Mouse (Mus musculus) liver, postnatal 0 days (tissue): Measurements from ENCODE around the gene Gid8. TPM values are rescaled to one million over a fixed set of nuclear protein-coding genes. Genes with fewer than 3 reads are reported as not detected.

ENCODE experiments used
- ATAC-seq: fragments of 200-750 bp; cut with Nextera tagmentation; 2 replicates; pipeline ENCODE4 v1.8.0; 2017; ENCODE audit warnings: mild to moderate bottlenecking, moderate library complexity
- DNase-seq: peaks from one replicate; pipeline ENCODE4 v3.0.0-alpha.2; 2016
- H3K27ac ChIP-seq: fragments of 300-500 bp; sonication (generic); 2 replicates; pipeline ENCODE4 v1.5.1; 2014; ENCODE audit warnings: antibody characterized with exemption, moderate library complexity, mild to moderate bottlenecking, low read depth
- H3K27me3 ChIP-seq: fragments of 300-500 bp; sonication (generic); 2 replicates; pipeline ENCODE4 v1.6.1; 2014; ENCODE audit warnings: low read length, control low read depth, mixed read lengths; ENCODE audit not compliant: insufficient read depth
- H3K36me3 ChIP-seq: fragments of 300-500 bp; sonication (generic); replicated peaks from 2 replicates; pipeline ENCODE4 v1.6.1; 2014; ENCODE audit warnings: mild to moderate bottlenecking, control low read depth, low read length, moderate library complexity, mixed read lengths; ENCODE audit not compliant: insufficient read depth
- H3K4me1 ChIP-seq: fragments of 300-500 bp; sonication (generic); 2 replicates; pipeline ENCODE4 v1.6.1; 2014; ENCODE audit warnings: antibody characterized with exemption, mild to moderate bottlenecking, control low read depth; ENCODE audit not compliant: insufficient read depth
- H3K4me2 ChIP-seq: fragments of 300-500 bp; sonication (generic); 2 replicates; pipeline ENCODE4 v1.6.1; 2014; ENCODE audit warnings: low read depth, mild to moderate bottlenecking, low read length, moderate library complexity, mixed read lengths
- H3K4me3 ChIP-seq: fragments of 300-500 bp; sonication (generic); 2 replicates; pipeline ENCODE4 v1.5.1; 2014; ENCODE audit warnings: low read depth, low read length
- H3K9ac ChIP-seq: fragments of 300-500 bp; sonication (generic); replicated peaks from 2 replicates; pipeline ENCODE4 v1.6.1; 2014; ENCODE audit warnings: mild to moderate bottlenecking, moderate library complexity
- H3K9me3 ChIP-seq: fragments of 300-500 bp; sonication (generic); 2 replicates; pipeline ENCODE4 v1.6.1; 2016; ENCODE audit warnings: mild to moderate bottlenecking, control low read depth, low read length, mixed read lengths
- CTCF ChIP-seq: sonication (generic); IDR thresholded peaks from 2 replicates; pipeline ENCODE4 v1.5.1; 2016; ENCODE audit warnings: antibody characterized with exemption, low read depth
- EP300 ChIP-seq: IDR thresholded peaks from 2 replicates; pipeline ENCODE4 v1.6.1; 2016; ENCODE audit warnings: antibody characterized with exemption, low read depth, mild to moderate bottlenecking
- WGBS: fragments of 180-500 bp; shearing (Covaris S2); extraction: QIAGEN DNeasy Blood & Tissue Kit; methylation state at CpG from one replicate; pipeline ENCODE4 v1.1.7; 2014; ENCODE audit not compliant: insufficient replicate concordance; 5-methylcytosine and 5-hydroxymethylcytosine counted together
- polyA plus RNA-seq: library from polyadenylated mRNA; unstranded; fragments of >200 nt; fragmentation: Nextera tagmentation; extraction: Ambion mirVana; gene quantifications from 2 replicates; pipeline ENCODE4 v1.2.1, GENCODE M21; 2015

The Gid8 gene
- polyA plus RNA-seq, 1 experiment from 2014 or later, result 71.3 TPM

DNA sequence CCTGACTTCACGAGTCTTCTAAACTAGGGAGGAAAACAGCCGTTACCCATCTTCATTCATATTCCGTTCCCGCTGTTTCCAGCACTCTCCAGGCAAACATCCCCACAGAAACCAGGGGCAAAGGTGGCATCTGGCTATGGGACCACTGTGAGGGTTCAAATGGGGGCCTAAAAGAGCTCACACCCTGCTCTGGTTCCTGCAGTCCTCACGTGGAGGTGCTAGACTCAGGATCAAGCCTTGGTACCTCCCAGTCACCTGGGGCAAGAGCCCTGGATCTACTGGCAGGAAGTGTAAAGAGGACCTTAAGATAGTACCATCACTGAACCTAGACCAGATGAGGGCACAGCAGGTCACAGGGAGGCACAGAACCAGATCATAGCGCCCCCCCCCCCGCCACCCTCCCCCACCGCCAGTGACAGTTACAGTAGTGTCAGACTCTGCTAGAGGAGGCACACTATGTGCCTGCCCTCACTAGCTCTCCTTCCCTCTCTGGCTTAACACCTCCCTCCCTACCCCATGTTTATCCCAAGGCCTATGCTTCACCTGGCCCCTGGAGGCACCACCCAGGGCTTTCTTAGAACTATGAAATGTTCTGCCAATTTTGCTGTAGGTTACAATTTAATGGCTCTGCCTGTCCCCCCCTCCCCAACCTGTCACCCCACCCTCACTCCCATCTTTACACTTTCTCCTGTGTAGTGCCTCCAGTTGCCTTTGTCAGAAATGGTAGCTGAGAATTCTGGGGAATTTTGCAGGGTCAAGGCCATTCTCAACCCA, 16.1 kb downstream of the Gid8 start:
- Histone ChIP-seq H3K4me3 (peak overlapping the region; percentile 50), H3K27ac (peak overlapping the region; percentile 92), H3K9me3 (no peaks in the 10 kb centered on the region), H3K4me1 (peaks cover 56% of the 10 kb centered on the region), H3K36me3 (peaks cover 26% of the 10 kb centered on the region), H3K9ac (peak overlapping the region; percentile 66), H3K27me3 (no peaks in the 10 kb centered on the region), H3K4me2 (peak overlapping the region; percentile 83)
- ATAC-seq (no peak), DNase-seq (no peak)
- WGBS, result 10% methylated on average over 8 of the region's 8 CpGs
- TF ChIP-seq EP300, result no peak
- no peak for TF ChIP-seq CTCF

DNA sequence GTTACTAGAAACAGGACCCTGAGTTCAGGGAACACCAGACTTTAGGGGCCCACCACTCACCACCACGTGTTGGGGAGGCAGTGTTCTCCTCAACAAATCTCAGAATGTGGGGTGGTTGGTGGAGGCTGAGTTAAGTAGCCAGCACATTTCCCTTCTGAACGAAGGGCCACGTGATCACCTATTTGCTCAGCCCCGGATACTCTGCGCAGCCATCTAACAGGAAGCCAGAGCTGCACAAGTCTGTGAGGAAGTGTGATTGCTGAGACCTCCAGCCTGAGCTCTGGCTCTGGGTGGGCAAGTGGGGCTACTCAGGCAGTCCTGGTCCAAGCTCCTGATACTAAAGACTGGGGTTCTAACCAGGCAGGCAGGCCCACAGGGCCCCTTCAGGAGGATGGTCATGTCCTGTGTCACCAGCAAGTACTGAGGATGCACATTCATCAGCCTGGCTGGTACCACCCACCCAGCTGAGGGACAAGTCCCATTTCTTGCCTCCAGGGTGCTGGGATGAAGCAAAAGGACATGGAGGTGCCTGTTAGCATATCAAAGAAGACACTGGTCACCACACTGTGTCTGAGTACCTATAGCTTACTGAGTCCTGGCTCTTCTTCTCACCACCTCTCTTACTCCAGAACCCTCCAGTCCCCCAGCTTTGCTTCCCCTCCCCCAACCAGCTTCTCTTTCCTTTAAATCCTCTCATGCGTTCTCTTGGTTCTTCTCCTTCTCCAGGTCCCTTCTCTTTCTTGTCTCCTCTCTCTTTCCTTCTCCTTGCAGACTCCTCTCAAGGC, 16.9 kb downstream of the Gid8 start:
- H3K9me3 ChIP-seq, result no peaks in the 10 kb centered on the region
- no peak overlapping the region for H3K4me3 ChIP-seq
- H3K4me2 ChIP-seq, result peak overlapping the region; percentile 83
- H3K9ac ChIP-seq, result no peak overlapping the region; the same call in 1 of the 2 replicates
- TF ChIP-seq EP300, result no peak
- TF ChIP-seq CTCF, result no peak
- H3K27ac ChIP-seq, result peak overlapping the region; percentile 92
- 10% methylated on average over 6 of the region's 6 CpGs for WGBS
- H3K36me3 ChIP-seq, result peaks cover 18% of the 10 kb centered on the region
- H3K4me1 ChIP-seq, result peaks cover 60% of the 10 kb centered on the region
- H3K27me3 ChIP-seq, result no peaks in the 10 kb centered on the region
- DNase-seq (peak; percentile 56), ATAC-seq (peak; percentile 33; the same call in 1 of the 2 replicates)

DNA sequence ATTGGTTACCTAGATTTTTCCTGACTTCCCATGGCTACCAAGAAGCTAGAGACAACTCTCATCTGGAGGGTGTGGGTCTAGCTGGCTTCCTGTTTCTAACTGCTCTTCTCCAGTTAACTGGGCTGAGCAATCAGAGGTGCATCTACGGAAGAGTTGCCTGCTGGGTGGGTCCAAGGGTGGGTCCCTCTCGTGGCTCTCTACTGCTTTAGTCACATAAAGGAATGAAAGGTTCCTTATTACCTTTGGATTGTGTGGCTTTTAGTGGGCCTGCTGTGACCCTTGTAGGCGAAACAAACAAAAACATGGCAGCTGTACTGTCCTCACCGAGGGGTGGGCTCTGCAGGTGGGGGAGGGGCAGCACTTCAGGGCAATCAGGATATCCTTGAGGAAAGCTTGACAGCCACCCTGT, 17.7 kb downstream of the Gid8 start:
- WGBS, result 35% methylated on average over 4 of the region's 4 CpGs
- Histone ChIP-seq H3K27me3 (no peaks in the 10 kb centered on the region), H3K4me2 (peak overlapping the region; percentile 83; the same call in 1 of the 2 replicates), H3K27ac (peak overlapping the region; percentile 92; the same call in 1 of the 2 replicates), H3K4me1 (peaks cover 60% of the 10 kb centered on the region), H3K36me3 (peaks cover 11% of the 10 kb centered on the region; the same call in 1 of the 2 replicates), H3K9me3 (no peaks in the 10 kb centered on the region), H3K4me3 (no peak overlapping the region), H3K9ac (no peak overlapping the region)
- ATAC-seq (no peak), DNase-seq (no peak)
- TF ChIP-seq EP300 (no peak), CTCF (no peak)

DNA sequence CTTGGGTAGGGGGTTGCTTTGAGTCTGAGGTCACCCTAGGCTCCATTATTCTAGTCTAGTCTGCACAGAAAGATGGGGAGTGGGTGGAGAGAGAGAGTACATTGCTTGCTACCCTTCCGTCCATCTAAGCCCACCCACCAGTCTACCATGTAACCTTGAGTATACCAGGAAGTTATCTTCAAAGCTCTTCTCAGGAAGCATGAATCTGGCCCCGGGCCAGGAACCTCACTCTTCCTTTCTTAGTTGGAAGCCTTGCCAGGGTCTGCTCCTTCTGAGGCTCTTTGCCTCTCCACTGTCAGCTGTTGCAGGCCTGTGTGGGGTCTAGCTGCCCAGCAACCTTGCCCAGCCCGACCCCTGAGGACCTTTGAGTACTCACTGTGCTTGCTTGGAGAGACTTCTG, 21.1 kb downstream of the Gid8 start:
- Histone ChIP-seq H3K36me3 (peaks cover 6% of the 10 kb centered on the region; the same call in 1 of the 2 replicates), H3K9me3 (no peaks in the 10 kb centered on the region), H3K27me3 (no peaks in the 10 kb centered on the region), H3K4me2 (no peak overlapping the region), H3K4me1 (peaks cover 37% of the 10 kb centered on the region), H3K4me3 (no peak overlapping the region), H3K9ac (no peak overlapping the region), H3K27ac (no peak overlapping the region)
- DNase-seq (no peak), ATAC-seq (no peak)
- WGBS, result 47% methylated on average over 3 of the region's 3 CpGs
- no peak for TF ChIP-seq EP300
- no peak for TF ChIP-seq CTCF

DNA sequence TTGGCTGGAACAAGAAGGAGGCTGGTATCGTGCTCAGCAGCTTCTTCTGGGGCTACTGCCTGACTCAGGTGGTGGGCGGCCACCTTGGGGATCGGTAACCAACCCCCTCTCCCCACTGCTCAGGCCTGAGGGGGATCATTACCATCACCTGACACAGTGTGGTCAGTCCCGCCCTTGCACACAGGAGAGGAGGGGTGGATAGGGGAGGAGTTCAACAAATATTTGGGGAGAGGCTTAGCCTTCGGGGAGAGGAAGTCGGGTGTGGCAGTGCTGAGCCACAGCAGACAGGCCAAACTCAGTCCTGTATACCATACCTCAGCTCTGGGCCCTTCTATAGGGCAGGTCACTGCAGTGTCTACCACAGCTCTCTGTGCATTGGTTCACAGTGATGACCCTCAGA, 22.1 kb downstream of the Gid8 start:
- no peak overlapping the region for H3K27ac ChIP-seq
- no peaks in the 10 kb centered on the region for H3K9me3 ChIP-seq
- peaks cover 28% of the 10 kb centered on the region for H3K4me1 ChIP-seq
- TF ChIP-seq CTCF, result no peak
- TF ChIP-seq EP300, result no peak
- 36% methylated on average over 6 of the region's 6 CpGs for WGBS
- DNase-seq (no peak), ATAC-seq (no peak)
- H3K9ac ChIP-seq, result no peak overlapping the region
- H3K36me3 ChIP-seq, result peaks cover 6% of the 10 kb centered on the region; the same call in 1 of the 2 replicates
- no peak overlapping the region for H3K4me3 ChIP-seq
- no peaks in the 10 kb centered on the region for H3K27me3 ChIP-seq
- peak overlapping the region; percentile 30; the same call in 1 of the 2 replicates for H3K4me2 ChIP-seq

DNA sequence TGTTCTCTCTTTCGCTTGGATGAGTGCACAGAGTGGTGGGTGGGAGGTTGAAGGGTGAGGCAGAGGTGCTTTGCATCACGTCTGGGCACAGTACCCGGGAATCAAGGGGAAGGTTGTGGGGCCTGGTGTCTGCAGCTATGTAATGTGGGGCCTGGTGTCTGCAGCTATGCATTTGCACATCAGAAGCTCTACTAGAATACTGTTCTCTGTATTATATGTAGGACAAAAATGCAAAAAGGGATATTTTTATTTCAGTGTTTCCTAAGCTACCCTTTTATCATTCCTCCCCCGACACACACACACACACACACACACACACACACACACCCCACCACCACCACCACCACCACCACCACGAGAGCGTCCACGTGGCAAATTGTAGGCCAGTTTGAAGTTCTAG, 25.3 kb downstream of the Gid8 start:
- peaks cover 11% of the 10 kb centered on the region; the same call in 1 of the 2 replicates for H3K36me3 ChIP-seq
- WGBS, result 70% methylated on average over 7 of the region's 7 CpGs
- ATAC-seq, result no peak

More for the DNA sequence above, 25.3 kb downstream of the Gid8 start:
- peaks cover 6% of the 10 kb centered on the region; the same call in 1 of the 2 replicates for H3K4me1 ChIP-seq
- no peak for DNase-seq
- TF ChIP-seq EP300 (no peak), CTCF (no peak)
- H3K27ac ChIP-seq, result no peak overlapping the region
- no peaks in the 10 kb centered on the region for H3K9me3 ChIP-seq
- H3K4me3 ChIP-seq, result no peak overlapping the region
- no peak overlapping the region for H3K9ac ChIP-seq
- H3K4me2 ChIP-seq, result no peak overlapping the region
- H3K27me3 ChIP-seq, result no peaks in the 10 kb centered on the region
